Mouse (Mus musculus) kidney, adult 2 months (tissue): ENCODE measurements around the gene Tm6sf1. TPM values are rescaled to one million over a fixed set of nuclear protein-coding genes. Genes with fewer than 3 reads are reported as not detected.
"Not testable (repeated sequence)": the region's sequence is repeated elsewhere in the genome, so short reads cannot be mapped to it uniquely, and the experiment has no call there.

Source experiments
- DNase-seq: peaks from one replicate; pipeline ENCODE4 v3.0.0; 2021
- H3K27ac ChIP-seq: fragments of 200-500 bp; 2 replicates; pipeline ENCODE4 v1.5.1; 2012; ENCODE audit warnings: low read depth, low read length, control low read depth, inconsistent platforms; ENCODE audit not compliant: insufficient read depth
- H3K27me3 ChIP-seq: fragments of 200-500 bp; replicated peaks from 2 replicates; pipeline ENCODE4 v1.6.1; 2012; ENCODE audit warnings: mild to moderate bottlenecking, moderate library complexity, low read length, inconsistent platforms; ENCODE audit not compliant: control insufficient read depth, insufficient read depth
- H3K36me3 ChIP-seq: fragments of 200-500 bp; 2 replicates; pipeline ENCODE4 v1.6.1; 2012; ENCODE audit warnings: mild to moderate bottlenecking, moderate library complexity, low read length, inconsistent platforms; ENCODE audit not compliant: control insufficient read depth, insufficient read depth
- H3K4me1 ChIP-seq: fragments of 200-500 bp; 2 replicates; pipeline ENCODE4 v1.6.1; 2011; ENCODE audit warnings: low read length; ENCODE audit not compliant: control insufficient read depth, insufficient read depth
- H3K4me3 ChIP-seq: fragments of 200-500 bp; 2 replicates; pipeline ENCODE4 v1.5.1; 2011; ENCODE audit warnings: mild to moderate bottlenecking, low read depth, low read length, control low read depth; ENCODE audit not compliant: insufficient read depth
- CTCF ChIP-seq: fragments of 200-500 bp; conservative IDR thresholded peaks from 2 replicates; pipeline ENCODE4 v1.5.1; 2011; ENCODE audit warnings: low read depth, mild to moderate bottlenecking, control low read depth, low read length, moderate library complexity, mixed read lengths; ENCODE audit not compliant: insufficient read depth, insufficient read length
- POLR2A ChIP-seq: fragments of 200-500 bp; IDR thresholded peaks from one replicate; pipeline ENCODE4 v1.6.1; 2011; ENCODE audit warnings: low read depth, low read length, control low read depth
- WGBS: fragments of 180-500 bp; shearing (Covaris S2); methylation state at CpG from one replicate; pipeline ENCODE4 v1.1.7; 2018; 5-methylcytosine and 5-hydroxymethylcytosine counted together
- polyA plus RNA-seq: library from polyadenylated mRNA; depleted of rRNA; stranded (reverse); fragments of >200 nt; gene quantifications from 2 replicates; pipeline ENCODE4 v1.2.3, GENCODE M21; 2012

The Tm6sf1 gene
- polyA plus RNA-seq, 1 experiment: 17.0 TPM

DNA sequence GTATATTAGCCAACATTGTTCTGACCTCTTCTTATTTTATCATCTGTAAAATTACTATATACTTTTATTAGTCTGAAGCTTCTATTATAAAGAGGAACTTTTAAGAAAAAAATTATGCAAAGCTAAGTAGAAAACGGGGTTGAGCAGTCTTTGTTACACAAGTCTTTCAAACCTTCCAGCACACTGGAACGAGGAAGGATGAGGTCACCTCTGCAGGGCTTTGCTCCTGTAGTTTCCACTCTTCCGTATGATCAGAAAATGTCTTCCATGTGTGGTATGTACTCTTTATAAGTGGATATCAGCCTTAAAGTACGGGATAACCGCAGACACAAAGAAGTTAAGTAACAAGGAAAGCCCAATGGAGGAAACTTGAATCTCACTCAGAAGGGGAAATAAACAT is 23.4 kb upstream of the Tm6sf1 start:
- Histone ChIP-seq H3K4me1 (no peaks in the 10 kb centered on the region), H3K27me3 (no peaks in the 10 kb centered on the region), H3K27ac (no peak overlapping the region), H3K36me3 (no peaks in the 10 kb centered on the region), H3K4me3 (no peak overlapping the region)
- TF ChIP-seq POLR2A (no peak), CTCF (no peak)
- 94% methylated on average over 5 of the region's 5 CpGs for WGBS
- DNase-seq: no peak

DNA sequence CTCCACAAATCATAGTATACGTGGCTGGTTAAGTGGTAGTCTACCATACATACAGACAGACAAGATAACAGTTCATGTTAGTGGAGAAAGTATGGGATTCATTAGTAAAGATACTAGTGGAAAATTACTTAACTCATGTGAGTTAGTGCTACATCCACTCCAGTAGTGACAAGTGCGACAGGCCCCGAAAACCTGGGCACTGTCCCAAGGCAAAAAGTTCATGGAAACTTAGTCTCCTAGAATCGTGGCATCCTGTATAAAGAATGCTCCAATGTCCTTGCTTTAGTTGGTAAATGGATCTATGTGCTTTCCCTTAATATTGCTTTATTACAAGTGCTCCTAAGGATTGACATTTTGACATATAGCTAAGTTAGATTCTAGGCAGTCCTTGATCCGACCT is 21.0 kb upstream of the Tm6sf1 start:
- not testable (repeated sequence) for H3K36me3 ChIP-seq, H3K27me3 ChIP-seq, H3K4me1 ChIP-seq, H3K27ac ChIP-seq, H3K4me3 ChIP-seq, DNase-seq
- 80% methylated on average over 5 of the region's 5 CpGs for WGBS

DNA sequence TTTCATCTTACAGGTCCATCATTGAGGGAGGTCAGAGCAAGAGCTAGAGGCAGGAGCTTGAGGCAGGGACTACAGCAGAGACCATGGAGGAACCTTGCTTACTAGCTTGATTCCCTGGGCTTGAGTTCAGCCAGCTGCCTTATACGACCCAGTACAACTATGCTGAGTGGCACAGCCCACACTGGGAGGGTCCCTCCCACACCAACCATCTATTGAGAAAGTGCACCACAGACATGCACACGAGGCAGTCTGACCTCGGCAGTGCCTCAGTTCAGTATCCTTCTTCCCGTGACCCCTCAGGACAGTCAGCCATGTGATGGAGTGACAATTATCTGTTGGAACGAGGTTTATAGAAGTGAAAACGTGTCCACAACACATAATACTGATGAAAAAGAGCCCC is 19.1 kb upstream of the Tm6sf1 start:
- Histone ChIP-seq H3K4me3 (no peak overlapping the region), H3K4me1 (no peaks in the 10 kb centered on the region), H3K27me3 (no peaks in the 10 kb centered on the region), H3K36me3 (no peaks in the 10 kb centered on the region), H3K27ac (no peak overlapping the region)
- WGBS: 45% methylated on average over 6 of the region's 6 CpGs
- DNase-seq: no peak
- TF ChIP-seq POLR2A: no peak
- no peak for TF ChIP-seq CTCF

DNA sequence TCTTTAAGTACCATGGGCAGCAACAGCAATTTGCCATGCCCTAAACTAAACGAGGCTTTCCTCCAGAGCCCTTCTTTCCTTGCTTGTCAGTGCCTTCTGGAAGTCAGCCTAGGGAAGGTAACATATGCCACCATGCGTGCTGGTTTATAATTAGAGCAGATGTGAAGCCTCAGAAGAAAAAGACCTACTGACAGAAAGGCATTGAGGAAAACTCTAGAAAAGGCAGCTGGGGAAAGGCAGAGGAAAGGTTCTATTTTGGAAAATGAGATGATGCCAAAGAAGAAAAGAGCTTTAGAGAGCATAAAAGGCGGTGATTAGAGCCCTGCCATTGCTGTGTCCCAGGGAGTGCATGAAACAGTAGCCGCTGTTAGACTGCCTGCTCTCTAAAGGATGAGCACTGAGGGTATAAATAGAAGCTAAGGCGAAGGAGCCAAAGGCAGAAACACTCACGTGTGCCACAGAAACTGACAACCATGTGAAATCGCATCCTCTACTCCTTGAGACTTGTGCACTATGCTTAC is 18.1 kb upstream of the Tm6sf1 start:
- H3K4me3 ChIP-seq: no peak overlapping the region
- no peak overlapping the region for H3K27ac ChIP-seq
- WGBS: 67% methylated on average over 7 of the region's 7 CpGs

DNA sequence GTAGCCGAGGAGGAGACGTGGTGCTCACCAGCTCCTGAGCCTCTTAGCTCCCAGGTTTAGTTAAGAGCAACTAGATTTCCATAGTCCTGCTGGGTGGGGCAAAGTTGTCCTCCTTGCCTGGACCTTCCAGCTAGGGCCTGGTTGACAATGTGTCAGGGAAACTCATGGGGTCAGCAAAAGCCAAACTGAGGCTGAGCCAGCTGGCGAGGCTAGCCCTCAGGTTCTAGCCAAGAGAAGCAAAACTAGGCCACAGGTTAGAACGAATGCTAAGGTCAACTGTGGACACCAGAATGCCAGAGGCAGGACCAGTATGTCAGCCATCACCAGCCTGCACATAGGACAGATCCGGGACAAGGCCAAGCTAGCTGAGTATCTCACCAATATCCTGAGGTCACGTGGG is 17.4 kb upstream of the Tm6sf1 start:
- H3K36me3 ChIP-seq: no peaks in the 10 kb centered on the region
- DNase-seq: peak; percentile 68
- no peaks in the 10 kb centered on the region for H3K27me3 ChIP-seq
- H3K4me1 ChIP-seq: no peaks in the 10 kb centered on the region
- no peak overlapping the region for H3K27ac ChIP-seq
- no peak overlapping the region for H3K4me3 ChIP-seq
- WGBS: 83% methylated on average over 6 of the region's 6 CpGs
- TF ChIP-seq CTCF (no peak), POLR2A (no peak)

More for the DNA sequence above, 18.1 kb upstream of the Tm6sf1 start:
- TF ChIP-seq POLR2A (no peak), CTCF (no peak)
- Histone ChIP-seq H3K27me3 (no peaks in the 10 kb centered on the region), H3K36me3 (no peaks in the 10 kb centered on the region), H3K4me1 (no peaks in the 10 kb centered on the region)
- no peak for DNase-seq

DNA sequence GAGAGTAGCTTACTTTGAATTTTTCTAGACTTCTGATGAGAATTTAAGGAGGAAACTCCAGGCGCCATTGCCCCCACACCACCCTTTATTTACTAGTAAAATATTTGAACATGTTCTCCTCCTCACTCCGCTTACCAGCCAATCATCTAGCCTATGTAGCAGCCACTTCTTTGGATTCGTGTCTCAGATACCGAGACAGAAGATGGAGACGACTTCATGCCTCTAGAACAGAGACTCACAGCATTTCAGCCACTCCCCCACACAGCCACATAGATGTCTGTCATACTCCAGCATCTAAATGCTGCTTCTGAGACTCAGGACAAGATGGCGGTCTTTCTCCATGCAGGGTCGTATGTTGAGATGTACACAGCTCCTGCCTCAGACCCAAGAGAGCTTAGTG is 16.7 kb upstream of the Tm6sf1 start:
- TF ChIP-seq CTCF (no peak), POLR2A (no peak)
- Histone ChIP-seq H3K4me1 (no peaks in the 10 kb centered on the region), H3K4me3 (no peak overlapping the region), H3K27me3 (no peaks in the 10 kb centered on the region), H3K36me3 (no peaks in the 10 kb centered on the region), H3K27ac (no peak overlapping the region)
- 89% methylated on average over 7 of the region's 7 CpGs for WGBS
- DNase-seq: no peak

DNA sequence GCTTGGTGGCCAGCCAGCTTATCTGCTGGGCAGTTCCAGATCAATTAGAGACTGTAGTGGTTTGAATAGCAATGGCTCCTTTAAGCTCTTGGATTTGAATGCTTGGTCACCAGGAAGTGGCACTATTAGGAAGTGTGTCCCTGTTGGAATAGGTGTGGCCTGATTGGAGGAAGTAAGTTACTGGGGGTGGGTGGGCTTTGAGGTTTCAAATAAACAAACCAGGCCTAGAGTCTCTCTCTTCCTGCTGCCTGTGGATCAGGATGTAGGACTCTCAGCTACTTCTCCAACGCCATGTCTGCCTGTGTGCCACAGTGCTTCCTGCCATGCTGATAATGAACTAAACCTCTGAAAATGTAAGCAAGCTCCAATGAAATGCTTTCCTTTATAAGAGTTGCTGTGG is 15.8 kb upstream of the Tm6sf1 start:
- TF ChIP-seq POLR2A: no peak
- no peak for TF ChIP-seq CTCF
- Histone ChIP-seq H3K27ac (no peak overlapping the region), H3K36me3 (no peaks in the 10 kb centered on the region), H3K4me1 (no peaks in the 10 kb centered on the region), H3K27me3 (no peaks in the 10 kb centered on the region), H3K4me3 (no peak overlapping the region)
- DNase-seq: no peak
- 66% methylated on average over 1 of the region's 1 CpGs for WGBS

DNA sequence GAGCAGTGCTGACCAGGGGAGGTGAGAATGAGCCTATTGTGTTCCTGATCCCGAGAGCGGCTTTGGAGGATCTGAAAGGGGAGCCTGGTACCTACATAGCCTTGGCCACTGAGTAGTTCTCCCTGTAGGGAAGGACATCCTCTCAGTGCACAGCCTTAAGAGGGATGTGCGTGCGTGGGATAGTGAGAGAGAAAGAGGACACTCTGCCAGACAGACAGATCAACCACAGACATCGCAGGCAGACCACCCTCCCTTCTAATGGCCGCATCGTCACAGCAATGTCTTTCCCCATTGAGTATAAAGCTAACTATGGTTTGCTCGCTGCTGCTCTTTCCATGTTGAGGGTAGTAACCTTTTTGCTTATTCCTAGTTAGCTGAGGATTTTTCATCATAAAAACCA is 14.9 kb upstream of the Tm6sf1 start:
- no peaks in the 10 kb centered on the region for H3K36me3 ChIP-seq
- no peak overlapping the region for H3K27ac ChIP-seq
- no peaks in the 10 kb centered on the region for H3K4me1 ChIP-seq
- TF ChIP-seq POLR2A: no peak
- TF ChIP-seq CTCF: no peak
- no peaks in the 10 kb centered on the region for H3K27me3 ChIP-seq
- H3K4me3 ChIP-seq: no peak overlapping the region
- DNase-seq: no peak
- 90% methylated on average over 8 of the region's 8 CpGs for whole genome bisulfite sequencing
